Mouse (Mus musculus) C2C12 (cell line): ENCODE results near the gene Tax1bp1. TPM values are rescaled to one million over a fixed set of nuclear protein-coding genes. Genes with fewer than 3 reads are reported as not detected.
A peak's percentile ranks its signal among the peaks of the same experiment; 100 is the strongest.

Experiments used
- H3K27me3 ChIP-seq: one replicate; pipeline ENCODE4 v1.6.1; 2011; ENCODE audit not compliant: control insufficient read depth, insufficient read depth, insufficient read length
- H3K36me3 ChIP-seq: one replicate; pipeline ENCODE4 v1.6.1; 2011; ENCODE audit not compliant: control insufficient read depth, insufficient read depth
- H3K4me3 ChIP-seq: one replicate; pipeline ENCODE4 v1.5.1; 2011; ENCODE audit warnings: mild to moderate bottlenecking, control low read depth; ENCODE audit not compliant: poor library complexity, insufficient read depth, severe bottlenecking
- H3K79me2 ChIP-seq: one replicate; pipeline ENCODE4 v1.6.1; 2011; ENCODE audit not compliant: control insufficient read depth, insufficient read depth
- H3K79me3 ChIP-seq: one replicate; pipeline ENCODE4 v1.6.1; 2011; ENCODE audit warnings: low read depth, control low read depth
- H3ac ChIP-seq: one replicate; pipeline ENCODE3; 2011; ENCODE audit warnings: low read depth; ENCODE audit not compliant: control insufficient read depth, insufficient read length
- CEBPB ChIP-seq: IDR thresholded peaks from one replicate; pipeline ENCODE4 v1.6.1; 2011; ENCODE audit warnings: low read depth, mild to moderate bottlenecking, control low read depth, moderate library complexity
- CTCF ChIP-seq: IDR thresholded peaks from one replicate; pipeline ENCODE4 v1.5.1; 2011; ENCODE audit not compliant: control insufficient read depth, insufficient read depth, insufficient read length
- FOSL1 ChIP-seq: IDR thresholded peaks from one replicate; pipeline ENCODE4 v1.8.0; 2011; ENCODE audit warnings: mild to moderate bottlenecking, low read length; ENCODE audit not compliant: poor library complexity, insufficient read depth, severe bottlenecking
- MAX ChIP-seq: IDR thresholded peaks from one replicate; pipeline ENCODE4 v1.6.1; 2011; ENCODE audit warnings: mild to moderate bottlenecking, control low read depth
- MYOD1 ChIP-seq: IDR thresholded peaks from one replicate; pipeline ENCODE4 v1.6.1; 2011; ENCODE audit warnings: low read depth; ENCODE audit not compliant: control insufficient read depth, insufficient read length
- MYOG ChIP-seq: IDR thresholded peaks from one replicate; pipeline ENCODE4 v1.6.1; 2011; ENCODE audit not compliant: control insufficient read depth, insufficient read length; ENCODE audit errors: extremely low read depth
- USF1 ChIP-seq: IDR thresholded peaks from one replicate; pipeline ENCODE4 v1.6.1; 2011; ENCODE audit warnings: low read depth, mild to moderate bottlenecking, control low read depth, moderate library complexity
- polyA plus RNA-seq: library from polyadenylated mRNA; unstranded; fragments of >200 nt; fragmentation: generic; extraction: Trizol; gene quantifications from one replicate; pipeline ENCODE4 v1.2.1, GENCODE M21; 2012; ENCODE audit warnings: missing spikeins

The Tax1bp1 gene
- polyA plus RNA-seq, 1 experiment, result 20.5 TPM

- H3ac ChIP-seq, result no peak overlapping the region
- peaks cover 41% of the 10 kb centered on the region for H3K79me2 ChIP-seq
- H3K79me3 ChIP-seq, result peaks cover 34% of the 10 kb centered on the region
- H3K4me3 ChIP-seq, result no peak overlapping the region
- no peak for TF ChIP-seq CEBPB
- no peak for TF ChIP-seq FOSL1
- TF ChIP-seq MYOD1, result no peak
- no peak for TF ChIP-seq USF1
- TF ChIP-seq MAX, result no peak
- TF ChIP-seq CTCF, result no peak
- TF ChIP-seq MYOG, result no peak
- H3K27me3 ChIP-seq, result no peaks in the 10 kb centered on the region
- no peaks in the 10 kb centered on the region for H3K36me3 ChIP-seq
Observed at GRCm38 (mm10) chr6:52712563-52712962, 966 bp upstream of the Tax1bp1 start.

GRCm38 (mm10) chr6:52713897-52714509 is 474 bp downstream of the Tax1bp1 start:
- Histone ChIP-seq H3K4me3 (peak overlapping the region; percentile 86), H3K27me3 (no peaks in the 10 kb centered on the region)
- TF ChIP-seq FOSL1 (no peak), MAX (no peak), CEBPB (no peak)

GRCm38 (mm10) chr6:52717493-52718192 is 4.1 kb downstream of the Tax1bp1 start:
- no peak for TF ChIP-seq MYOG
- no peak for TF ChIP-seq CEBPB
- no peak for TF ChIP-seq CTCF
- TF ChIP-seq FOSL1, result no peak
- TF ChIP-seq MYOD1, result no peak
- no peak for TF ChIP-seq USF1
- TF ChIP-seq MAX, result no peak
- peaks cover 91% of the 10 kb centered on the region for H3K79me2 ChIP-seq
- H3K27me3 ChIP-seq, result no peaks in the 10 kb centered on the region
- no peak overlapping the region for H3K4me3 ChIP-seq
- peaks cover 70% of the 10 kb centered on the region for H3K79me3 ChIP-seq
- peaks cover 5% of the 10 kb centered on the region for H3K36me3 ChIP-seq
- H3ac ChIP-seq, result no peak overlapping the region

More at GRCm38 (mm10) chr6:52713897-52714509, 474 bp downstream of the Tax1bp1 start:
- Histone ChIP-seq H3ac (peak overlapping the region; percentile 88), H3K36me3 (no peaks in the 10 kb centered on the region), H3K79me3 (peaks cover 47% of the 10 kb centered on the region), H3K79me2 (peaks cover 56% of the 10 kb centered on the region)

GRCm38 (mm10) chr6:52724805-52725439 is 11.4 kb downstream of the Tax1bp1 start:
- Histone ChIP-seq H3K79me3 (peaks cover 17% of the 10 kb centered on the region), H3K79me2 (peaks cover 30% of the 10 kb centered on the region), H3ac (no peak overlapping the region), H3K4me3 (no peak overlapping the region), H3K27me3 (no peaks in the 10 kb centered on the region), H3K36me3 (peaks cover 52% of the 10 kb centered on the region)
- TF ChIP-seq CTCF (peak; percentile 25), MYOG (no peak), MYOD1 (no peak)

- Histone ChIP-seq H3K36me3 (peaks cover 58% of the 10 kb centered on the region), H3K4me3 (no peak overlapping the region), H3ac (no peak overlapping the region), H3K79me3 (peaks cover 3% of the 10 kb centered on the region), H3K79me2 (no peaks in the 10 kb centered on the region), H3K27me3 (no peaks in the 10 kb centered on the region)
- TF ChIP-seq MAX, result no peak
- TF ChIP-seq USF1, result no peak
- TF ChIP-seq CTCF, result no peak
- no peak for TF ChIP-seq CEBPB
- TF ChIP-seq MYOG, result no peak
- no peak for TF ChIP-seq MYOD1
- no peak for TF ChIP-seq FOSL1
Observed at GRCm38 (mm10) chr6:52730338-52730737, 16.8 kb downstream of the Tax1bp1 start.
